Mouse (Mus musculus) CH12.LX (cell line): Measurements from ENCODE around the gene Myo16.

Experiments
- CTCF ChIP-seq, 2 experiments: IDR thresholded peaks in 1 of 2; conservative IDR thresholded peaks in 1 of 2; 2 replicates each; pipeline ENCODE4 v1.5.1; 2011 to 2012; ENCODE audit warnings: low read depth in 2 of 2, low read length in 2 of 2, improper control_type of control experiment in 1 of 2, inconsistent platforms in 1 of 2, mild to moderate bottlenecking in 1 of 2, moderate library complexity in 1 of 2
- RCOR1 ChIP-seq: conservative IDR thresholded peaks from 2 replicates; pipeline ENCODE4 v1.6.1; 2012; ENCODE audit warnings: low read depth, mild to moderate bottlenecking, inconsistent platforms, low read length, improper control_type of control experiment

DNA sequence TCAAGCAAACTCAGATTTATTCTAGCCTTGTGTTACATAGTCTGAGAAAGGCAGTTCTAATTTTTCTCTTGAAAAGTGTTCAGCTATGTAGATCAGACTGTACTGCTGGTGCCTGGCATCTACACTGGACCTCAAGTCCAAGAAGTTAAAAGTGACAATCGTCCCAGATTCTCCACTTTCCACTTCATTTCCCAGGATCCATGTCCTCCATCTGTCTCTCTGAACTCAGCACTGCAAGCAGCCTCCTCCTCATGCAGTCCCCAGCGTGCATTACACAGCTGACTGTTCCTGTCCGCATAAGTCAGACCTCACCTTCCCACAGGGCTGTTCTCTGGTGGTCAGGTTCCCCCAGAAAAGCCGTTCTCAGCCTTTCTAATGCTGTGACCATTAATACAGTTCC lies 28.0 kb upstream of the Myo16 start:
- no peak for TF ChIP-seq CTCF (conservative IDR thresholded peaks at IDR 0.05 in 1 of 2, IDR thresholded peaks at IDR 0.05 in 1 of 2; ENCODE audit: low read depth in 2 of 2, low read length in 2 of 2)
- TF ChIP-seq RCOR1: no peak
